Mouse (Mus musculus): ENCODE measurements around the gene Lpar2. TPM values are rescaled to one million over a fixed set of nuclear protein-coding genes. Genes with fewer than 3 reads are reported as not detected.

Lpar2 gene
- total and polyA plus RNA-seq, 3 experiments = 0.74 to 3.0 (median 1.2) TPM

DNA sequence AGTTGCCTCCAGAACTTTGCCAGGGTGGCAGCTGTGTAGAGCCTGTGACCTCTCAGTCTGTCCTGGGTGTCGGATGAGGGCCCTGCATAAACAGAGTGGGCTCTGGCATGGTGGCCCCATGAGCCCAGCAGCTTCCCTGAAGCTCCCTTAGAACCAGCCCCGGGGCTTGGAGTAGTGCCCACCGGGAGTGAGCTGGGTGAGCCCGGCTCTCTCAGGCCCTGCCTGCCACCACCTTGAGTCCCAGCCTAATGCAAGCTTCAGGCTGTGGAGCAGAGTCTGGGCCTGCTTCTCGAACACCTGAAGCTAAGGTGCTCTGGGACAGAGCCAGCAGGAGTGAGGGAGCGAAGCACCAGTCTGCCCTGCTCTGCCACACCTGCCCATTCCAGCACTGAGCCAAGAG lies 48.7 kb downstream of the Lpar2 start (continued):
- TF ChIP-seq MAZ (IDR thresholded peaks at IDR 0.05; ENCODE audit: low read depth, low read length) = no peak
- TF ChIP-seq EP300 (IDR thresholded peaks at IDR 0.05; ENCODE audit: low read length) = no peak

GRCm38 (mm10) chr8:69874155-69874554 lies 51.9 kb downstream of the Lpar2 start:
- no peak overlapping the region for H3K4me3 ChIP-seq (replicated peaks in 1 of 3; ENCODE audit: low read depth in 2 of 3, low read length in 2 of 3, poor library complexity in 1 of 3)
- in situ Hi-C loops (cut with MboI; ENCODE audit: low pct_ligation_motif_present, low pct_unique_long_range_greater_than_20kb, low sequenced_read_pairs) = no loop called here
- no peaks in the 10 kb centered on the region for H3K79me2 ChIP-seq (replicated peaks; ENCODE audit: control insufficient read depth, extremely low read depth, insufficient read depth, poor library complexity, severe bottlenecking)
- peak; percentile 55 for DNase-seq (ENCODE audit: extremely low read depth)
- H3K4me2 ChIP-seq (ENCODE audit: insufficient read depth, low read depth, poor library complexity, severe bottlenecking) = no peak overlapping the region
- H3K27me3 ChIP-seq (replicated peaks) = no peaks in the 10 kb centered on the region
- no peak overlapping the region for H3K9ac ChIP-seq (ENCODE audit: insufficient read depth, low read depth)
- no peaks in the 10 kb centered on the region for H3K36me3 ChIP-seq (replicated peaks in 1 of 2; ENCODE audit: control insufficient read depth in 1 of 2, insufficient read depth in 1 of 2, low read length in 1 of 2)
- no peaks in the 10 kb centered on the region for H3K9me3 ChIP-seq (replicated peaks; ENCODE audit: low read length)
- TF ChIP-seq ZC3H11A (IDR thresholded peaks at IDR 0.05; ENCODE audit: low read depth, low read length) (peak; percentile 68), USF1 (IDR thresholded peaks at IDR 0.05; ENCODE audit: low read depth, low read length) (no peak), CHD2 (IDR thresholded peaks at IDR 0.05; ENCODE audit: low read length) (no peak), JUN (IDR thresholded peaks at IDR 0.05; ENCODE audit: insufficient read depth, low read depth, low read length) (no peak), TCF12 (IDR thresholded peaks at IDR 0.05; ENCODE audit: low read depth, low read length) (0 out of 2 replicates have a peak, but pooled peaks have one; percentile 29), ZKSCAN1 (IDR thresholded peaks at IDR 0.05; ENCODE audit: borderline replicate concordance, low read depth, low read length) (no peak), HCFC1 (IDR thresholded peaks at IDR 0.05; ENCODE audit: low read depth, low read length) (no peak), MXI1 (IDR thresholded peaks at IDR 0.05; ENCODE audit: low read depth, low read length) (no peak), POLR2AphosphoS2 (IDR thresholded peaks at IDR 0.05; ENCODE audit: low read depth, low read length) (no peak), BHLHE40 (IDR thresholded peaks at IDR 0.05; ENCODE audit: low read depth, low read length) (no peak), CTCF (conservative IDR thresholded peaks at IDR 0.05 in 1 of 2, IDR thresholded peaks at IDR 0.05 in 1 of 2; ENCODE audit: low read depth in 2 of 2, low read length in 2 of 2) (peak; percentile 90 to 95), ELF1 (IDR thresholded peaks at IDR 0.05; ENCODE audit: low read depth, low read length) (peak; percentile 35; the same call in 1 of the 2 replicates), JUND (conservative IDR thresholded peaks at IDR 0.05; ENCODE audit: low read depth, low read length) (peak; percentile 31; the same call in 1 of the 2 replicates), RAD21 (IDR thresholded peaks at IDR 0.05; ENCODE audit: low read depth, low read length) (peak; percentile 92), UBTF (IDR thresholded peaks at IDR 0.05; ENCODE audit: low read depth, low read length) (no peak), MAZ (IDR thresholded peaks at IDR 0.05; ENCODE audit: low read depth, low read length) (no peak), IRF4 (IDR thresholded peaks at IDR 0.05; ENCODE audit: low read depth, low read length) (peak; percentile 25; the same call in 1 of the 2 replicates), MAFK (IDR thresholded peaks at IDR 0.05; ENCODE audit: insufficient replicate concordance, low read length) (no peak), GABPA (IDR thresholded peaks at IDR 0.05; ENCODE audit: insufficient replicate concordance, low read depth, low read length) (no peak), MEF2A (IDR thresholded peaks at IDR 0.05; ENCODE audit: borderline replicate concordance, low read depth, low read length) (no peak), RCOR1 (conservative IDR thresholded peaks at IDR 0.05; ENCODE audit: low read depth, low read length) (no peak), ZNF384 (IDR thresholded peaks at IDR 0.05; ENCODE audit: low read depth, low read length) (0 out of 2 replicates have a peak, but pooled peaks have one; percentile 32), CHD1 (IDR thresholded peaks at IDR 0.05; ENCODE audit: low read depth, low read length) (no peak), SMC3 (IDR thresholded peaks at IDR 0.05; ENCODE audit: low read depth, low read length) (peak; percentile 91), USF2 (conservative IDR thresholded peaks at IDR 0.05; ENCODE audit: low read depth, low read length) (no peak), NELFE (IDR thresholded peaks at IDR 0.05; ENCODE audit: low read depth, low read length) (no peak; the same call in 1 of the 2 replicates), EP300 (IDR thresholded peaks at IDR 0.05; ENCODE audit: low read length) (0 out of 2 replicates have a peak, but pooled peaks have one; percentile 8), E2F4 (IDR thresholded peaks at IDR 0.05; ENCODE audit: insufficient replicate concordance, low read depth, low read length) (no peak), MAX (IDR thresholded peaks at IDR 0.05; ENCODE audit: low read length) (no peak), POLR2A (IDR thresholded peaks at IDR 0.05; ENCODE audit: low read depth, low read length) (no peak), SIN3A (IDR thresholded peaks at IDR 0.05; ENCODE audit: low read length) (peak; percentile 37; the same call in 1 of the 2 replicates), ZMIZ1 (IDR thresholded peaks at IDR 0.05; ENCODE audit: low read depth, low read length) (no peak), PAX5 (IDR thresholded peaks at IDR 0.05; ENCODE audit: low read length) (no peak), KAT2A (IDR thresholded peaks at IDR 0.05; ENCODE audit: insufficient replicate concordance, low read length) (no peak), TBP (conservative IDR thresholded peaks at IDR 0.05; ENCODE audit: low read depth, low read length) (no peak), ETS1 (conservative IDR thresholded peaks at IDR 0.05; ENCODE audit: low read depth, low read length) (no peak), MYC (IDR thresholded peaks at IDR 0.05; ENCODE audit: low read depth, low read length) (peak; percentile 35; the same call in 1 of the 2 replicates)
- no peak overlapping the region for H3K27ac ChIP-seq (ENCODE audit: insufficient read depth, low read depth)
- dilution Hi-C loops (cut with MboI; ENCODE audit: extremely low pct_ligation_motif_present, extremely low pct_unique_long_range_greater_than_20kb, low sequenced_read_pairs) = no loop called here
- H3K4me1 ChIP-seq (ENCODE audit: control insufficient read depth in 1 of 2, insufficient read depth in 2 of 2) = no peaks in the 10 kb centered on the region
